Mouse (Mus musculus): ENCODE data around the gene Rgl2. TPM values are rescaled to one million over a fixed set of nuclear protein-coding genes. Genes with fewer than 3 reads are reported as not detected.

Rgl2 gene
- polyA plus RNA-seq, 1 experiment from 2014 or later = 22.2 TPM

- Histone ChIP-seq H3K4me1 (replicated peaks; ENCODE audit: insufficient read depth, low read length) (peaks cover 20% of the 10 kb centered on the region), H3K27ac (peak overlapping the region; percentile 96), H3K36me3 (ENCODE audit: insufficient read depth, low read length) (peaks cover 21% of the 10 kb centered on the region), H3K4me3 (replicated peaks; ENCODE audit: low read depth, low read length) (peak overlapping the region; percentile 83), H3K27me3 (ENCODE audit: insufficient read depth, low read length) (no peaks in the 10 kb centered on the region), H3K9me3 (replicated peaks; ENCODE audit: low read length) (no peaks in the 10 kb centered on the region), H3K4me2 (ENCODE audit: low read length) (peak overlapping the region; percentile 97), H3K9ac (ENCODE audit: low read depth, low read length) (peak overlapping the region; percentile 87)
- under 1% methylated on average over 42 of the region's 44 CpGs for WGBS
- ATAC-seq (replicated peaks; ENCODE audit: low FRiP score, low read depth) (peak; percentile 55), DNase-seq (ENCODE audit: low spot score) (no peak)
- TF ChIP-seq CTCF (IDR thresholded peaks at IDR 0.05; ENCODE audit: low read depth) = no peak
Measured at GRCm38 (mm10) chr17:33908331-33909076, 20.8 kb upstream of the Rgl2 start.

- TF ChIP-seq CTCF (IDR thresholded peaks at IDR 0.05; ENCODE audit: low read depth) = no peak
- H3K4me3 ChIP-seq (replicated peaks; ENCODE audit: low read depth, low read length) = peak within 1 kb of the TSS; percentile 83
- no peaks in the 10 kb centered on the region for H3K27me3 ChIP-seq (ENCODE audit: insufficient read depth, low read length)
- peak within 1 kb of the TSS; percentile 96 for H3K27ac ChIP-seq
- ATAC-seq (replicated peaks; ENCODE audit: low FRiP score, low read depth) = peak; percentile 97
- peak within 1 kb of the TSS; percentile 87 for H3K9ac ChIP-seq (ENCODE audit: low read depth, low read length)
- DNase-seq (ENCODE audit: low spot score) = peak; percentile 98
- H3K36me3 ChIP-seq (ENCODE audit: insufficient read depth, low read length) = peaks cover 28% of the 10 kb centered on the region
- peak within 1 kb of the TSS; percentile 97 for H3K4me2 ChIP-seq (ENCODE audit: low read length)
- under 1% methylated on average over 68 of the region's 68 CpGs for WGBS
- no peaks in the 10 kb centered on the region for H3K9me3 ChIP-seq (replicated peaks; ENCODE audit: low read length)
- H3K4me1 ChIP-seq (replicated peaks; ENCODE audit: insufficient read depth, low read length) = peaks cover 20% of the 10 kb centered on the region
Measured at GRCm38 (mm10) chr17:33909077-33909868, 20.1 kb upstream of the Rgl2 start, which contains the start of gene Daxx. Daxx (plus strand) TSS chr17:33909414.

GRCm38 (mm10) chr17:33909869-33910250 is 19.5 kb upstream of the Rgl2 start:
- peaks cover 30% of the 10 kb centered on the region for H3K36me3 ChIP-seq (ENCODE audit: insufficient read depth, low read length)
- no peaks in the 10 kb centered on the region for H3K27me3 ChIP-seq (ENCODE audit: insufficient read depth, low read length)
- H3K9me3 ChIP-seq (replicated peaks; ENCODE audit: low read length) = no peaks in the 10 kb centered on the region
- ATAC-seq (replicated peaks; ENCODE audit: low FRiP score, low read depth) = 0 out of 2 replicates have a peak, but pooled peaks have one; percentile 1
- H3K4me1 ChIP-seq (replicated peaks; ENCODE audit: insufficient read depth, low read length) = peaks cover 20% of the 10 kb centered on the region
- peak overlapping the region; percentile 96 for H3K27ac ChIP-seq
- peak overlapping the region; percentile 83 for H3K4me3 ChIP-seq (replicated peaks; ENCODE audit: low read depth, low read length)
- peak overlapping the region; percentile 87 for H3K9ac ChIP-seq (ENCODE audit: low read depth, low read length)
- peak; percentile 78 for DNase-seq (ENCODE audit: low spot score)
- TF ChIP-seq CTCF (IDR thresholded peaks at IDR 0.05; ENCODE audit: low read depth) = no peak
- peak overlapping the region; percentile 97 for H3K4me2 ChIP-seq (ENCODE audit: low read length)
- 0% methylated on average over 14 of the region's 14 CpGs for WGBS

- Histone ChIP-seq H3K4me2 (ENCODE audit: low read length) (peak overlapping the region; percentile 97), H3K4me3 (replicated peaks; ENCODE audit: low read depth, low read length) (peak overlapping the region; percentile 83), H3K4me1 (replicated peaks; ENCODE audit: insufficient read depth, low read length) (peaks cover 20% of the 10 kb centered on the region), H3K36me3 (ENCODE audit: insufficient read depth, low read length) (peaks cover 30% of the 10 kb centered on the region), H3K27me3 (ENCODE audit: insufficient read depth, low read length) (no peaks in the 10 kb centered on the region), H3K9me3 (replicated peaks; ENCODE audit: low read length) (no peaks in the 10 kb centered on the region), H3K9ac (ENCODE audit: low read depth, low read length) (peak overlapping the region; percentile 87), H3K27ac (peak overlapping the region; percentile 96)
- peak; percentile 48 for TF ChIP-seq CTCF (IDR thresholded peaks at IDR 0.05; ENCODE audit: low read depth)
- ATAC-seq (replicated peaks; ENCODE audit: low FRiP score, low read depth) (no peak), DNase-seq (ENCODE audit: low spot score) (no peak)
- WGBS = 39% methylated on average over 11 of the region's 11 CpGs
Measured at GRCm38 (mm10) chr17:33910346-33911051, 18.8 kb upstream of the Rgl2 start.

GRCm38 (mm10) chr17:33911052-33911812 is 18.1 kb upstream of the Rgl2 start:
- no peaks in the 10 kb centered on the region for H3K9me3 ChIP-seq (replicated peaks; ENCODE audit: low read length)
- no peak overlapping the region for H3K27ac ChIP-seq
- H3K9ac ChIP-seq (ENCODE audit: low read depth, low read length) = peak overlapping the region; percentile 23; the same call in 1 of the 2 replicates
- H3K36me3 ChIP-seq (ENCODE audit: insufficient read depth, low read length) = peaks cover 30% of the 10 kb centered on the region
- WGBS = 56% methylated on average over 31 of the region's 31 CpGs
- ATAC-seq (replicated peaks; ENCODE audit: low FRiP score, low read depth) = no peak
- H3K27me3 ChIP-seq (ENCODE audit: insufficient read depth, low read length) = no peaks in the 10 kb centered on the region
- peaks cover 20% of the 10 kb centered on the region for H3K4me1 ChIP-seq (replicated peaks; ENCODE audit: insufficient read depth, low read length)
- H3K4me2 ChIP-seq (ENCODE audit: low read length) = peak overlapping the region; percentile 27
- DNase-seq (ENCODE audit: low spot score) = no peak
- no peak overlapping the region for H3K4me3 ChIP-seq (replicated peaks; ENCODE audit: low read depth, low read length)
- TF ChIP-seq CTCF (IDR thresholded peaks at IDR 0.05; ENCODE audit: low read depth) = no peak

All from kidney, postnatal 0 days (tissue).